Mouse (Mus musculus) right cerebral cortex, postnatal 10 days (tissue): ENCODE data around the gene P2rx4.
"Not testable (repeated sequence)": the region's sequence is repeated elsewhere in the genome, so short reads cannot be mapped to it uniquely, and the experiment has no call there.

Experiments
- DNase-seq, 2 experiments: peaks; one replicate each; pipeline ENCODE4 v3.0.0; 2021; ENCODE audit warnings: low spot score in 2 of 2

P2rx4 gene

GRCm38 (mm10) chr5:122707276-122708181 lies at the start of gene P2rx4:
P2rx4 (plus strand) TSS chr5:122707544.
- DNase-seq = peak; percentile 92 to 95

GRCm38 (mm10) chr5:122662501-122662900 lies 44.8 kb upstream of the P2rx4 start:
- DNase-seq = no peak

- DNase-seq = no peak
Observed at GRCm38 (mm10) chr5:122665036-122665435, 42.3 kb upstream of the P2rx4 start.

- DNase-seq = no peak
Observed at GRCm38 (mm10) chr5:122668981-122669897, 38.1 kb upstream of the P2rx4 start.

DNA sequence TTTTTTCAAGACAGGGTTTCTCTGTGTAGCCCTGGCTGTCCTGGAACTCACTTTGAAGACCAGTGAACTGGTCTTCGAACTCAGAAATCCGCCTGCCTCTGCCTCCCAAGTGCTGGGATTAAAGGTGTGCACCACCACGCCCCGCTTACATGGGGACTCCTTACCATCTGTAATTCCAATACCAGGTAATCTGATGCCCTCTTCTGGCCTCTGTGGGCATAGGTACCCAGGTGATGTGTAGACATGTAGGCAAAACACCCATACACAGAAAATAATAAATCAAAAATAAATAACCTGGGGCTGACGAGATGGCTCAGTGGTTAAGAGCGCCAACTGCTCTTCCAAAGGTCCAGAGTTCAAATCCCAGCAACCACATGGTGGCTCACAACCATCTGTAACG lies 35.7 kb upstream of the P2rx4 start:
- not testable (repeated sequence) for DNase-seq

- no peak for DNase-seq
Observed at GRCm38 (mm10) chr5:122672298-122672697, 35.0 kb upstream of the P2rx4 start.

DNA sequence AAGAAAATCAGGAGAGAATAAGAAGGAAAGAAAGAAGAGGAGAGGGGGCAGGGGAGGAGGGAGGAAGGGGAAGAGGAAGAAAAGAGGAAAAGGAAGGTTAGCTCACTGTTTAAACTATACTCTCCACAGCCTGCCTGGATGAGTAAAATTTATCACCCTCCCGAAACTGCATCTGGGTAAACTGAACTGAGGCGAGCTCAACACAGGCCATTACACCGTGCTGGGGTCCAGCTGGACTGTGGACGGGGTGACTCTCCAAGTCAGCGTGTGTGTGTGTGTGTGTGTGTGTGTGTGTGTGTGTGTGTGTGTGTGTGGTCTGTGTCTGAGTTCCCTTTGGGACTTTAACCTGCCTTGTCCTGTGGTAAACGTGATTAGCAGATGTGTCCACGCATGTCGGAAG lies 31.3 kb upstream of the P2rx4 start:
- DNase-seq = no peak

- DNase-seq = no peak
Observed at GRCm38 (mm10) chr5:122677983-122678382, 29.4 kb upstream of the P2rx4 start.

DNA sequence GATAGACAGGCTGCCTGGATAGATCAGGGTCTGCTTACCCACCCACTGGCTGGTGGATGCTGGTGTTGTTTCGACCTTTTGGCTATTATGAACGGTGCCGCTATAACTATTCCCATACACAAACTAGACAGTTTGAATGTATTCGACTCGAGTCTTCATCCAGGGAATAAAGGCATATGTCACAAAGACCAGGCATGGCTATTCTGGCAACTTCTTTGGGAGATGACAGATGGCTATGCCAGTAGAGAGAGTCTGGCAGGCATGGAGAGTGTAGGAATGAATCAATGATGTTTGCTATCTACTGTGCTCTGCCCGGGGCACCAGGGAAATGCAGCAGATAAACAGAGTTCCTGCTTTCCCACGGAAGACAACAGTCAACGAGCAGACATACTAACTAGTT lies 27.5 kb upstream of the P2rx4 start:
- no peak for DNase-seq

DNA sequence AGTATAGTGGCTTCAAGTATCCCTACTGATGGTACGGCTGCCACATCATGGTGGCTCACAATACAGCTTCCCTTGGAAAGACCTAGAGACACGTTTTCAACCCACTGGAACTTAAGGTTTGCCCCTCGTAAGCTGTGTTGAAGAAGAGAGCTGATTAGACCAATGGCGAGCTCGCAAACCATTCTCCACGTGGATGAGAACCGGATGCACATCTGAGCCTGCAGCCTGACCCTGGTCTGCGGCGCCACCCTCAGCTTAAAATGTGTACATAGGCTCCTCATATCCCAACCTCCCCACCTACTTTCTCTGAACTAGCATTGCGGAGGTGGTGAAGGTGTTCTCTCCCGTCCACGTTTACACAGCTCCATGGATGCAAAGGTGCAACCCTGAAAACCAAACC lies 26.1 kb upstream of the P2rx4 start:
- no peak for DNase-seq

- DNase-seq = no peak
Observed at GRCm38 (mm10) chr5:122683926-122684325, 23.4 kb upstream of the P2rx4 start.

DNA sequence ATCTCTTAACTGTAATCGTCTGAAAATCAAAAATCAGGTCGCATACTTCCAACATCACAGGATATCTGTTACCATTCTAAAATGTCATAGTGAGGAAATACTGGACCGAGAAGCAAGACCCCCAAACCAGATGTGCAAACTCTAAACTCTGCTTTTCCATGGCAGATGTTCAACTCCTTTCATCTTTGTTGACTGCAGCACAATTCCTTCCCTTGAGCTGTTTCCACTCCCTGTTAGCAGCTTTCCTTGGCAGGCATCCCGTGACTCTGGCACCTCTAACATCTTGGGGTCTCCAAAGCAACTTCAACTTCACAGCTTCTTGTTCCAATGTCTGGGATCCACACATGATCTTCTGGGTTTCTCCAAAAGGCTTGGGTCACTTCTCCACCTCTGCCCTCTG lies 20.0 kb upstream of the P2rx4 start:
- DNase-seq = no peak

- no peak for DNase-seq
Observed at GRCm38 (mm10) chr5:122689153-122689552, 18.2 kb upstream of the P2rx4 start.

- DNase-seq = no peak
Observed at GRCm38 (mm10) chr5:122690486-122690885, 16.9 kb upstream of the P2rx4 start.

DNA sequence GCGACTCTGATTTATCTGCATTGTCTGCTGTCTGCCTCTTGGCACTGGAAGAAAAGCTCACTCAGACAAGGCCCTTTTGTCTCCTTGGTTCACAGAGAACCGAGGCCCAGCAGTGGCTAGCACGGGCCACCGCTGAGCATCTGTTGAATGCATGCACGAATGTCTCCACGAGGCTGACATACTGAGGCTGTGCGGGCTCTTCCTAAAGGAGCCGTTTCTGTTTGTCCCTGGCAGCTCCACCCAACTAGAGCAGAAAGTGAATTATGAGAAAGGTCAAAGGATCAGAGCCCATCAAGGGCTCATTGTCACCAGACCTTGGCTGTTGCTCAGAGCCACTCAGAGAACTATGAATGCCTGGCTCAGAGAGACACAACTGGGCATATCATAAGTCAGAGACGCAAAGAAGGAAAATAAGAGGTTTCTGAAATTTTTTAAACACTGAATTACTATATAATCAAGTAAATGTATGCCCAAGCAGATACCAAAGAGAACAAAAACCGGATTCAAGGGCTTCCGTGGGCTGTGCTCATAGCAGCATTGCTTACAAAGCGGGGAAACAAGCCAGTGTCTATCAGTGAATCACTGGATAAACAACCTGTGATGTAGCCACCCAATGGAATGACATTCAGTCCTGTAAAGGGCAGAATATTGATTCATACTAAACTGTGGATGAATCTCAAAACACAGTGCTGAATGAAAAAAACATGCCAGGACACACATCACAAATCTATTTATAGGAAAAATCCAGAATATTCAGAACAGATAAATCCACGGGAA lies 13.7 kb upstream of the P2rx4 start:
- peak; percentile 60 to 63 for DNase-seq

GRCm38 (mm10) chr5:122695516-122695915 lies 11.8 kb upstream of the P2rx4 start:
- no peak for DNase-seq

- no peak for DNase-seq
Observed at GRCm38 (mm10) chr5:122698041-122698700, 9.2 kb upstream of the P2rx4 start.

DNA sequence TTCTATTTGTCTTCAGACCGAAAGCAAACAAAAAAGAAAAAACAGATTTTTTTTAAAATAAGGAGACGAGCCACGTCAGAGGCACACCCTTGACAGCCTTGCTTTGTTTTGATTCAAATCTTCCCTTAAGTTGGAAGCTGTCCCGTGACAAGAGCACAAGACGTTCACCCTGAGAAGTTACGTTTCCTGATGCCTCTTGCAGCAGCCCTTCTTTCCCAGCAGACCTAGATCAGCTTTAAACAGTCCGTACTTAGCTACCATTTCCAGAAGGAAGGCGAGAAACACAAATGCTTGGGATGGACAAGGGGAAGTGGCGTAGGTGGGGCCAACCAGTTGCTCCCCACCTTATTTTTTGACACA lies 8.7 kb upstream of the P2rx4 start:
- DNase-seq = no peak

GRCm38 (mm10) chr5:122700109-122700836 lies 7.1 kb upstream of the P2rx4 start:
- no peak for DNase-seq

DNA sequence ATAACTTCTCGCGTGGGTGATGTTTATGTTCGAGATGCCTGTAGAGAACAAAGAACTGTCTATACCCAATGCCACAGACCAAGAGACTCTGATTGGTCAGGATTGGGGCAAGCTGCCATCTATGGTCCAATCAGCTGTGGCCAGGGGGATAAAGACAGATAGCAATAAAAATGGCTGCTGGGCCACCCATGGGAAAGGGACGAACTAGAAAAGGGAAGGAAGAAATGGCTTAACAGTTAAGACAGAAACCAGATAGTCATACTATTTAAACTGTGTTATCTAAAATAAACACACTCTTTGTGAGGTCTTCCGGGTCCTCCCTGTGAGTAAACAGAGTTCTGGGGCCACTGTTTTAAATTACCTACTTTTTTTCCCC lies 6.5 kb upstream of the P2rx4 start:
- no peak for DNase-seq

DNA sequence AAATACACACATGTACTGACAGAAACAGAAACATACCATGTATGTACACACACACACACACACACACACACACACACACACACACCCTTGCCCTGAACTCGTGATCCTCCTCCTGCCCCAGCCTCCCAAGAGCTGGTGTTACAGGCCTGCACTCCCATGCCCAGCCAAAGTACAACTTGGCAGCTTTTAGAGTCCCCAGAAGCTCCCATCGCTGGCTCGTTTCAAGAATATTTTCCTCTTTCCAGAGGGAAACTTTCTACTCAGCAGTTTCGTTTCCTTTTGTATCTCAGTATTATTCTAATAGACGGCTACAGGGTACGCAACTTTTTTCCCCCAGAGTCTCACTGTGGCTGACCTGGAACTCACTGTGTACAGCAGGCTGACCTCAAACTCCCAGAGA lies 5.2 kb upstream of the P2rx4 start:
- DNase-seq = no peak
